Mouse (Mus musculus): ENCODE measurements around the gene Ppip5k1. TPM values are rescaled to one million over a fixed set of nuclear protein-coding genes. Genes with fewer than 3 reads are reported as not detected.

Gene Ppip5k1
- polyA plus RNA-seq, 1 experiment: 15.0 TPM

DNA sequence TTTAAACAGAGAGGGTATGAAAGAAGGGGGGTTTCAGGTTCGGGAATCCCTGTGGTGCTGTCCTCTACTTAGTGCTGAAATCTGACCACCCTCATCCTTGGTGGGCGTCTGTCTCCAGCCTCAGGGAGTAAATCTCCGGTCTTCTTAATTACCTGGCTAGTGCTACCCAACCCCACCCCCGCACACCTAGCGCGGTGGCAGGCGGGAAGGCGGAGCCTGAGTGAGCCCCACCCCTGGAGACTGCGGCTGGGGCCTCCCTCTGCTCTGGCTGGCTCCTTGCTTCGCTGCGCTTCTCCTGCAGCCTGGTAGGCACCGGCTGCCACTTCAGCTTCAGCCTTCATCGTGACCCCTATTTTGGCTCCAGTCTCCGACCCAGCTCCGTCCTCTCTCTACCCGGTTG, 3.2 kb upstream of the Ppip5k1 start:
- no peak for TF ChIP-seq POLR2A (IDR thresholded peaks at IDR 0.05; ENCODE audit: borderline replicate concordance, low read depth, low read length)
- TF ChIP-seq CTCF (IDR thresholded peaks at IDR 0.05; ENCODE audit: low read depth, low read length): no peak
- peaks cover 10% of the 10 kb centered on the region for H3K4me1 ChIP-seq (ENCODE audit: control insufficient read depth, insufficient read depth, low read length)
- no peak overlapping the region for H3K4me3 ChIP-seq (ENCODE audit: insufficient read depth, low read length)
- no peak overlapping the region for H3K27ac ChIP-seq (ENCODE audit: insufficient read depth, low read depth, low read length)

DNA sequence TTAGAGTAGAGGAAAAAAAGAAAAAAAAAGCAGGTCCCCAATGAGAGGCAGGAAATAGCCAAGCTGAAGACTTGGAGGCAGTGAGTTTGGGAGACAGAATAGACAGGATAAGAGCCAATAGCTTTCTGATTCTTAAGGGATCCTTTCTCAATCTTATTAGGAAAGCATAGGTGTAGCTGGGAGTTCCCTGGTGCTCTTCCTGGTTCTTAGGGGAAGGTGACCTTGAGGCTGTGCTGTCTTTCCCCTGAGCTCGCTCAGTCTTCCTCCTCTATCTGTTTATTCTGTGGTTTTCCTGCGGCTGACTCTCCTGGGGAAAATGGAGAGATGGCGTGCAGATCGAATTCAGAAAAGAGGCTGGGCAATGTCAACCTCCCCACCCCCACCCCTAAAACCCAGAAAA, 2.8 kb upstream of the Ppip5k1 start:
- no peak overlapping the region for H3K27ac ChIP-seq (ENCODE audit: insufficient read depth, low read depth, low read length)
- TF ChIP-seq POLR2A (IDR thresholded peaks at IDR 0.05; ENCODE audit: borderline replicate concordance, low read depth, low read length): no peak
- TF ChIP-seq CTCF (IDR thresholded peaks at IDR 0.05; ENCODE audit: low read depth, low read length): no peak
- H3K4me3 ChIP-seq (ENCODE audit: insufficient read depth, low read length): no peak overlapping the region
- H3K4me1 ChIP-seq (ENCODE audit: control insufficient read depth, insufficient read depth, low read length): peaks cover 13% of the 10 kb centered on the region

DNA sequence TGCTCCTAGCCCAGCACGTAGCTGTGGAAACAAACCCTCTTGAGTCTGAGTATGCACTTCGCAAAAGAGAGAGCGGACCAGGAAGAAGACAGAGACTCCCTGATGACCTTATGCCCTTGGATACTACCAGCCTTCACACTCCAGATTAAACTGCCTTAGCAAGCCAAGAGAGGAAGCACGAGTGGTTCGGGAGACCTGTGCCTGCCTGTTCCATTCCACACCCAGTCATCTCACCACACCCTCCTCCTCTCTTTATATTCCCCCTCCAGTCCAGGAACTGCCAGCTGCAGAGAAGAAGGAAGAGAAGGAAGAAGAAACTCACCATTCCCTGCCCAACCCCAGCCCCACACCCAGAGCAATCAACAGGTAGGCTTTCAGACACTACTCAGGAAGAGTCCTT, 2.3 kb upstream of the Ppip5k1 start, which contains the start of gene Ckmt1:
Gene Ckmt1, plus strand, starts transcription at position 221 of the 400 bp plus-strand sequence.
- TF ChIP-seq CTCF (IDR thresholded peaks at IDR 0.05; ENCODE audit: low read depth, low read length) (no peak), POLR2A (IDR thresholded peaks at IDR 0.05; ENCODE audit: borderline replicate concordance, low read depth, low read length) (no peak)
- H3K4me3 ChIP-seq (ENCODE audit: insufficient read depth, low read length): no peak within 1 kb of the TSS
- peaks cover 13% of the 10 kb centered on the region for H3K4me1 ChIP-seq (ENCODE audit: control insufficient read depth, insufficient read depth, low read length)
- no peak within 1 kb of the TSS for H3K27ac ChIP-seq (ENCODE audit: insufficient read depth, low read depth, low read length)

DNA sequence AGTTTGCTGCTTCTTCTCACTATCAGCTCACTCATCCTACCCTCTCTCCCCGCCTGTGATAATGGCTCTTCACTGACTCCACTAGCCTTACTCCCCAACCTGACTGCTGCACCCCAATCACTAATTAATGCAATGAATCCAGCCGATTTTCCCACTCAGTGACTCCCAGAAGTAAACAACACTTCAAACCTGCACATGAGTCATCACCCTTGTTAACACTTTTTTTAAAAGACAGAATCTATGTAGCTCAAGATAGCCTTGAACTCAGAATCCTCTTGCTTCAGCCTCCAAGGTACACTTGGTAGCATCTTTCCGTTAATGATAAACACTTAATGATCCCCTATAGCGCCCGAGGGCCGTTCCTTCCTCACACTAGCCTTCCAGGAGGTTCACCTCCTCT, 818 bp downstream of the Ppip5k1 start:
- TF ChIP-seq POLR2A (IDR thresholded peaks at IDR 0.05; ENCODE audit: borderline replicate concordance, low read depth, low read length) (no peak), CTCF (IDR thresholded peaks at IDR 0.05; ENCODE audit: low read depth, low read length) (no peak)
- H3K4me1 ChIP-seq (ENCODE audit: control insufficient read depth, insufficient read depth, low read length): peaks cover 13% of the 10 kb centered on the region
- peak overlapping the region; percentile 95 for H3K4me3 ChIP-seq (ENCODE audit: insufficient read depth, low read length)
- no peak overlapping the region for H3K27ac ChIP-seq (ENCODE audit: insufficient read depth, low read depth, low read length)

DNA sequence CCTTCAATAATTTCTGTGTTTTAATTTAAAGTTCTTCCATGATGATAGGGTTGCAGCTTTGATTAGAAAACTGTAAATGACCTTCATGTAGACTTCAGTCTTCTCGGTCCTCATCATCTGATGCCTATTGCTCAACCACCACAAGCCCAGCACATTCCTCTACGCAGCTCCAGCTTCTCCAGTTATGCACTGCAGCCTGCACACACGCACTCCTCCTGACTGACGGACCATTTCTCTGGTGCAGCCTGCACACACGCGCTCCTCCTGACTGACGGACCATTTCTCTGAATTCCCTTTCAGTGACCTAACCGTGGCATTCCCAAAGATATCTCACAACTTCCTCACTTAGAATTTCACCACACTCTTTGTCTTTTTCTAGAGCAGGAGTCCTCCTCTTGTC, 2.0 kb downstream of the Ppip5k1 start:
- H3K4me1 ChIP-seq (ENCODE audit: control insufficient read depth, insufficient read depth, low read length): peaks cover 13% of the 10 kb centered on the region
- TF ChIP-seq POLR2A (IDR thresholded peaks at IDR 0.05; ENCODE audit: borderline replicate concordance, low read depth, low read length) (no peak), CTCF (IDR thresholded peaks at IDR 0.05; ENCODE audit: low read depth, low read length) (no peak)
- no peak overlapping the region for H3K27ac ChIP-seq (ENCODE audit: insufficient read depth, low read depth, low read length)
- H3K4me3 ChIP-seq (ENCODE audit: insufficient read depth, low read length): no peak overlapping the region

DNA sequence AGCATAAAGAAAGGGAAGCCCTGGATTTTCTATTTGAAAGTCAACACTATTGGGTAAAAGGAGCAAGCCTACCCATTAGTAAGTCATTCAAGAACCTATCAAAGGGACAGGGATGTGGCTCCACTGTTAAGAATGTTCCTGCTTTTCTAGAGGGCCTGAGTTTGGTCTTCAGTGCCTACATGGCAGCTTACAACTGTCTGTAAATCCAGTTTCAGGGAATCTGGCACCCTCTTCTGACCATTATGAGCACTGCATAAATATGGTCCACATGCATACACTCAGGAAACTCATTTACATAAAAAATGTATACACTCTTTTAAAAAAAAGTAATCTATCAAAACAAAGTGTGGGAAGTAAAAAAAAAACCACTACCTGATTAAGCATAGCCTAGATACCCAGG, 16.1 kb downstream of the Ppip5k1 start:
- Histone ChIP-seq H3K4me1 (ENCODE audit: control insufficient read depth, insufficient read depth, low read length) (no peaks in the 10 kb centered on the region), H3K27ac (ENCODE audit: insufficient read depth, low read depth, low read length) (no peak overlapping the region), H3K4me3 (ENCODE audit: insufficient read depth, low read length) (no peak overlapping the region)
- TF ChIP-seq POLR2A (IDR thresholded peaks at IDR 0.05; ENCODE audit: borderline replicate concordance, low read depth, low read length): no peak
- TF ChIP-seq CTCF (IDR thresholded peaks at IDR 0.05; ENCODE audit: low read depth, low read length): no peak

DNA sequence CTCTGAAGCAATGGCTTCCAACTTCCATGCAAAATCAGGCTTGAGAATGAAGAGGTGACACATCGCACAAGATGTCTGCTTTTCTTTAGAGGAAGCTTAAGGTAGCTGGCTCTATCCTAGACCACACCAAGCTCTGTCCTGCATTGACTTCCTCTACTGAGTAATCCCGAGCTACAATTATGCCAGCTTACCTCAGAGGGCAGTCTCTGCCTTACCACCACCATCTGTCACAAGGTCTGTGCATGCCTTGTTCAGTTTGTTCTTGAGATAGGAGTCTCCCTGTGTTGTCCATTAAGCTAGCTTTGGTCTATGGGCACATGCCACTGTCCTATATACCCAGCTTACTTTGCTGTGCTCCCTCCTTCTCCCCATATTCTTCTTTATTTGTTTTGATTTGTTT, 25.7 kb downstream of the Ppip5k1 start:
- no peak for TF ChIP-seq POLR2A (IDR thresholded peaks at IDR 0.05; ENCODE audit: borderline replicate concordance, low read depth, low read length)
- no peak for TF ChIP-seq CTCF (IDR thresholded peaks at IDR 0.05; ENCODE audit: low read depth, low read length)
- no peak overlapping the region for H3K27ac ChIP-seq (ENCODE audit: insufficient read depth, low read depth, low read length)
- H3K4me3 ChIP-seq (ENCODE audit: insufficient read depth, low read length): no peak overlapping the region
- H3K4me1 ChIP-seq (ENCODE audit: control insufficient read depth, insufficient read depth, low read length): peaks cover 4% of the 10 kb centered on the region

DNA sequence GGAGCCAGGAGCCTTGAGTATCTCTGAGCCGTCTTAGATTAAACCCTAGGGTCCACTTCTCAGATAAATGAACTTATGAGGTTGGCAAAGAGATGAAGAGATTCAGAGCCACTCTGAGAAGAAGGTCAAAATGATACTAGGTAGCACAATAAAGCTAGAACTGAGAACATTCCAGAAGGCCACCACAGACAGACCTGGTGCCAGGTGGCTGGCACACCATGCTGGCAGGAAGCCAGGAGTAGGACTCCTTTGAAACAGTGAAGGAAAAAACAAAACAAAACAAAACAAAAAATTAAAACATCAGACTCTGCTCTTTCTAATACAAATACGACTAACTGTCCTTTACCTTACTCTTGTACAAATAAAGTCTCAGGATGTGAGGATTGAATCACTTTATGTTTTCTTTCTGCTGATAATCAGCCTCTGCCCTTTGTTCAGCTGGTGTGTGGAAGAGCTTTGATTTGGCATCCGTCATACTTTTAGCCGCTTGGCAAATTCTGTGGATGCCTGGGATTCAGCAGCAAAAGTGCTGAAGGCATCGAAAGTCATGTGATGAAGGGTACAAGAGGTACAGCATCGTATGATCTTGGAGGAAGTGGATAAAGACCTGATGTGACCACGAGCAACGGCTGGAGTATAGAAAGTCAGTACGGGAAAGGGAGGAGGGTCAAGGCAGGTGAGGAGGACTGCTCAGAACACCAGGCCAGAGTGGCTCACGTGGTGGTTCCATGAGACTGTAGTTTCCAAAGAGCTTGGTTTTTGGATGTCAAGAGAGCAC, 31.3 kb downstream of the Ppip5k1 start:
- TF ChIP-seq CTCF (IDR thresholded peaks at IDR 0.05; ENCODE audit: low read depth, low read length) (no peak), POLR2A (IDR thresholded peaks at IDR 0.05; ENCODE audit: borderline replicate concordance, low read depth, low read length) (no peak)
- Histone ChIP-seq H3K4me1 (ENCODE audit: control insufficient read depth, insufficient read depth, low read length) (no peaks in the 10 kb centered on the region), H3K27ac (ENCODE audit: insufficient read depth, low read depth, low read length) (no peak overlapping the region), H3K4me3 (ENCODE audit: insufficient read depth, low read length) (no peak overlapping the region)

DNA sequence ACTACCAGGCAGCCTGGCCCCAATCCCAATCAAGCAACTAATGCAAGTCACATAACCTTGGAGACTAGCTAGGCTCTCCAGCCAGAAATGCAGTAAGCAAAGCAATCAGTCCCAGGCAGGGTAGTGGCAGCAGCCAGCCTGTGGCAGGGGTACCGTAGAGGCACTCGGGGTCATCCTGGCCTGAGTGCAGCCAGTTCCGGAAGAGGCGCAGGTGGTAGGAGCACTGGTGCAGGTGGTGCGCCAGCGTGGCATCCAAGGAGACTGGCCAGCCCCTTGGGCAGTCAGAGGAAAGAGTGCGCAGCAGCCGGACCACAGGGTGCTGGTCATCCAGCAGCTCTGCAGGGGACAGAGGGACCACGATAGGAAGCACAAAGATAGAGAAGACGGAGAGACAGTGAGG, 32.2 kb downstream of the Ppip5k1 start:
- H3K27ac ChIP-seq (ENCODE audit: insufficient read depth, low read depth, low read length): no peak overlapping the region
- H3K4me1 ChIP-seq (ENCODE audit: control insufficient read depth, insufficient read depth, low read length): no peaks in the 10 kb centered on the region
- no peak overlapping the region for H3K4me3 ChIP-seq (ENCODE audit: insufficient read depth, low read length)
- TF ChIP-seq CTCF (IDR thresholded peaks at IDR 0.05; ENCODE audit: low read depth, low read length): no peak
- no peak for TF ChIP-seq POLR2A (IDR thresholded peaks at IDR 0.05; ENCODE audit: borderline replicate concordance, low read depth, low read length)

DNA sequence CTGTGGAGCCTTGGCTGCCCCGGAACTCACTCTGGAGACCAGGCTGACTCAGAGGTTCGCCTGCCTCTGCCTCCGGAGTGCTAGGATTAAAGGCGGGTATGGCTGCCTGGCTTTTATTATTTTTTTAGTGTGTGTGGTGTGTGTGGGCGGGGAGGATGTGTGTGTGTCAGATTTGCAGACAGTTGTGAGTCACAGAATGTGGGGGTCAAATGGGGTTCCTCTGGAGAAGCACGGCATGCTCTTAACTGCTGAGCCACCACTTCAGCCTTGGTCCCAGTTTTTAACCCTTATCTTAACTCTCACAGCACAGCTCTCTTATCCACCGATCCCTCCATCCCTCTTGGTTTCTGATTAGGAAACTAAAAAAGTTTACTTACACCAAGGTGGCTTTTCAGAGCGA, 38.9 kb downstream of the Ppip5k1 start:
- Histone ChIP-seq H3K27ac (ENCODE audit: insufficient read depth, low read depth, low read length) (no peak overlapping the region), H3K4me1 (ENCODE audit: control insufficient read depth, insufficient read depth, low read length) (peaks cover 10% of the 10 kb centered on the region), H3K4me3 (ENCODE audit: insufficient read depth, low read length) (no peak overlapping the region)
- TF ChIP-seq POLR2A (IDR thresholded peaks at IDR 0.05; ENCODE audit: borderline replicate concordance, low read depth, low read length) (no peak), CTCF (IDR thresholded peaks at IDR 0.05; ENCODE audit: low read depth, low read length) (no peak)
